Mouse (Mus musculus) limb, embryonic 12.5 days (tissue): ENCODE measurements around the gene Fam122a. TPM values are rescaled to one million over a fixed set of nuclear protein-coding genes. Genes with fewer than 3 reads are reported as not detected.

Experiments
- ATAC-seq: fragments of 200-750 bp; cut with Nextera tagmentation; 2 replicates; pipeline ENCODE4 v1.8.0; 2017; ENCODE audit warnings: low read depth, moderate TSS enrichment; ENCODE audit not compliant: insufficient number of reproducible peaks, insufficient read depth, low FRiP score, low TSS enrichment
- H3K27ac ChIP-seq: fragments of 300-500 bp; sonication (generic); 2 replicates; pipeline ENCODE4 v1.5.1; 2016; ENCODE audit warnings: mild to moderate bottlenecking, moderate library complexity
- H3K27me3 ChIP-seq: fragments of 300-500 bp; sonication (generic); 2 replicates; pipeline ENCODE4 v1.6.1; 2016; ENCODE audit warnings: mild to moderate bottlenecking, moderate library complexity
- H3K36me3 ChIP-seq: fragments of 300-500 bp; sonication (generic); 2 replicates; pipeline ENCODE4 v1.6.1; 2016; ENCODE audit warnings: mild to moderate bottlenecking, moderate library complexity
- H3K4me1 ChIP-seq: fragments of 300-500 bp; sonication (generic); replicated peaks from 2 replicates; pipeline ENCODE4 v1.6.1; 2016
- H3K4me2 ChIP-seq: fragments of 300-500 bp; sonication (generic); 2 replicates; pipeline ENCODE4 v1.6.1; 2016; ENCODE audit warnings: mild to moderate bottlenecking, moderate library complexity
- H3K4me3 ChIP-seq: fragments of 300-500 bp; sonication (generic); replicated peaks from 2 replicates; pipeline ENCODE4 v1.5.1; 2016; ENCODE audit warnings: mild to moderate bottlenecking
- H3K9ac ChIP-seq: fragments of 300-500 bp; sonication (generic); replicated peaks from 2 replicates; pipeline ENCODE4 v1.6.1; 2016; ENCODE audit warnings: mild to moderate bottlenecking, moderate library complexity
- H3K9me3 ChIP-seq: fragments of 300-500 bp; sonication (generic); 2 replicates; pipeline ENCODE4 v1.6.1; 2016; ENCODE audit warnings: mild to moderate bottlenecking, moderate library complexity
- WGBS: fragments of 180-500 bp; shearing (Covaris S2); methylation state at CpG from one replicate; pipeline ENCODE4 v1.1.7; 2016; 5-methylcytosine and 5-hydroxymethylcytosine counted together
- polyA plus RNA-seq: library from polyadenylated mRNA; unstranded; fragments of >200 nt; fragmentation: Nextera tagmentation; extraction: Ambion mirVana; gene quantifications from 2 replicates; pipeline ENCODE4 v1.2.1, GENCODE M21; 2016

Gene Fam122a
- polyA plus RNA-seq = 57.5 and 57.6 TPM in 2 replicates

DNA sequence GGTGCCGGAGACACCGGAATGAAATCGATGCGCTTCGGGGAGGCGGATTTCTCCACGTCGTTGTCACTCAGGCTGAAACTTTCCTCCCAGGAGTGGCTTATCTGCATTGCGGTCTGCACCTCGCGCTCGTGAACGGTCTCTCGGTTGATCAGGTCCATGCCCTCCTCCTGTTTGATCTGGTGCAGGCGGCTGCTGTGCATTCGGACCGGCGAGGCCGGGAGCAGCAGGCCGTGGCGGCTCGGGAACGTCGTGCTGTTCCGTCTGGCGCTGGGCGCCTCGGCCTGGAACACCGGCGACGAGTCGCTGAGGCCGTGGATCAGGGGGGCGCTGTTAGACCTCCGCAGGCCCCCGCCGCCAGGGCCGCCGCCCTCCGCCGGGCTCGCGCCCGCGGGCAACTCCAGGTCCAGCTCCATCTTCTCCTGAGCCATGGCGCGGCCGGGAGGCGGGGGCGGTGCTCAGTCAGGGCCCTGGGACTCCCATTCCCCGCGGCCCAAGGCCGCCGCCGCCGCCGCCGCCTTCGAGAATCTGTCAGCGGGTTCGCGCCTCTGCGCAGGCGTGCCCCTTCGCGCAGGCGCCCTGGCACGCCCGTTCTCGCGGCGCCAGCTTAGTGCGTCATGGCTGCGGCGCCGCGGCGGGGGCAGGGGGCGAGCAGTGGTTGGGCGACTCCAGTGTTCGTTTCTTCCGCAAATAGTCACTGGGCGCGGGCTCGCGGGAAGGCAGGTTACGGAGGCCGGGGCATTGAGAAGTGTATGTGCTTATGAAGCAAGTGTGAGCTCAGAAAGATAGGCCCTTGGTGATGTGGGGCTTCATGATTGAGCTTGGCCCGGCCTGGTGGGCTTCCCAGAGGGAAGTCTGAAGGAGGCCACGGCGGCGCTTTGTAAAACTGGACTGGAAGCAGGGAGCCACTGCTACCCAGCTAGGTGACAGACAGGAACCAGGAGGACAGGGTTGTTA is at the start of gene Fam122a:
Gene Fam122a (minus strand): TSS at position 428 of the 954 bp plus-strand sequence.
- Histone ChIP-seq H3K4me1 (peaks cover 14% of the 10 kb centered on the region; the same call in 1 of the 2 replicates), H3K27ac (peak within 1 kb of the TSS; percentile 93), H3K9ac (peak within 1 kb of the TSS; percentile 92), H3K9me3 (no peaks in the 10 kb centered on the region), H3K27me3 (no peaks in the 10 kb centered on the region), H3K36me3 (peaks cover 5% of the 10 kb centered on the region; the same call in 1 of the 2 replicates), H3K4me2 (peak within 1 kb of the TSS; percentile 82), H3K4me3 (peak within 1 kb of the TSS; percentile 81)
- under 1% methylated on average over 80 of the region's 92 CpGs for WGBS
- peak; percentile 94 for ATAC-seq

GRCm38 (mm10) chr19:24523476-24524313 is 46.5 kb upstream of the Fam122a start:
- no peaks in the 10 kb centered on the region for H3K4me1 ChIP-seq
- no peak overlapping the region for H3K4me2 ChIP-seq
- H3K9me3 ChIP-seq = no peaks in the 10 kb centered on the region
- H3K36me3 ChIP-seq = no peaks in the 10 kb centered on the region
- H3K27me3 ChIP-seq = no peaks in the 10 kb centered on the region
- no peak for ATAC-seq
- whole genome bisulfite sequencing = 74% methylated on average over 15 of the region's 15 CpGs
- H3K9ac ChIP-seq = no peak overlapping the region
- H3K4me3 ChIP-seq = no peak overlapping the region
- H3K27ac ChIP-seq = no peak overlapping the region

GRCm38 (mm10) chr19:24521997-24522396 is 44.8 kb upstream of the Fam122a start:
- Histone ChIP-seq H3K4me1 (no peaks in the 10 kb centered on the region), H3K9me3 (no peaks in the 10 kb centered on the region), H3K4me3 (no peak overlapping the region), H3K27me3 (no peaks in the 10 kb centered on the region), H3K4me2 (no peak overlapping the region), H3K36me3 (no peaks in the 10 kb centered on the region), H3K27ac (no peak overlapping the region), H3K9ac (no peak overlapping the region)
- no peak for ATAC-seq
- WGBS = 86% methylated on average over 7 of the region's 7 CpGs

DNA sequence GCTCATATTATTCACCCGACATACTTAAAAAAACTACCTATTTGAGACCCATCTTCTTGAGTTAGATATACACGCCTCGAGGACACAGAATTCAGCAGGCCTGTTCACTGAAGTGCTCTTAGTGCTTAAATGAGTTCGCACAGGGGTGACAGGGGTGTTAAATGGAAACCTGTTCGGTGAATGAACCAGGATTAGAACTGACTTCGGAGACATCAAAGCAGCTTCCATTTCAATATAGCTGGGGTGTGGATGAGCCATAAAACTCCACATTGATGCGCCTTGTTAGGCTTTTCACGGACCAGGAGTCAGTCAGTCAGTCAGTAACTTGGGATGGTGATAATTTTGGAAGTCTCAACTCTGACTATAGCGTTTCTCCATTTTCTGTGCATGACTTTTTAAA is 44.0 kb upstream of the Fam122a start:
- WGBS = 75% methylated on average over 9 of the region's 9 CpGs
- Histone ChIP-seq H3K27me3 (no peaks in the 10 kb centered on the region), H3K9me3 (no peaks in the 10 kb centered on the region), H3K9ac (no peak overlapping the region), H3K4me2 (no peak overlapping the region), H3K4me1 (no peaks in the 10 kb centered on the region), H3K4me3 (no peak overlapping the region), H3K27ac (no peak overlapping the region), H3K36me3 (no peaks in the 10 kb centered on the region)
- no peak for ATAC-seq

DNA sequence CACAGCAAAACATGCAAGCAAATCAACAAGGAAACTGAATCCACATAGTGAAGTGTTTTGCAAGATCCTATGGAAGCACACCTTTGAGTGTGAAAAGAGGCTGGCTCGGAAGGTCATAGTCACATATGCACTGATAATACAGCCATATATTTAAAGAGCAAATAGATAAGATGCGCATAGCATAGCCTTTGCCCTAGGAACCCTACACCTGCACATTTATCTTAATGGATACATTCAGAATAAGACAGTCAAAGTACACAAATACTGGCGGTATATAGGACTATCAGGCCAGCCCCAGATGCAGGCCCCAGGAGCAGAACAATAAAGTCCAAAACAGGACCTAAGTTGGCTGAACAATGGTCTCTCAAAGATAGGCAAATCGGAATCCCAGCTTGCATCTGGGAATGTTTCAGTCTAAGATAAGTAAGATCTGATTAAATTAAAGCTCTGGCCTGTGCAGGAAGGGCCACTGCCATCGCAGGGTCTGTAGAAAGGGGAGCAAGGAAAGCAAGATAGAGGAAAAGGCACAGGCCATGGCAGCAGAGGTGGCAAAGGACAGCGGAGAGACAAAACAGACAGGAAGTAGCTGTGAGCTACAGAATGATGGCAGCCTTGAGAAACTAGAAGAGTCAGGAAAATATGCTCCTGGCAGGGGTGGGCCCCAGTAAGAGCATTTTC is 42.7 kb upstream of the Fam122a start:
- Histone ChIP-seq H3K36me3 (no peaks in the 10 kb centered on the region), H3K4me3 (no peak overlapping the region), H3K4me2 (no peak overlapping the region), H3K27ac (no peak overlapping the region), H3K27me3 (no peaks in the 10 kb centered on the region), H3K4me1 (no peaks in the 10 kb centered on the region), H3K9ac (no peak overlapping the region), H3K9me3 (no peaks in the 10 kb centered on the region)
- 90% methylated on average over 6 of the region's 6 CpGs for WGBS
- ATAC-seq = no peak

DNA sequence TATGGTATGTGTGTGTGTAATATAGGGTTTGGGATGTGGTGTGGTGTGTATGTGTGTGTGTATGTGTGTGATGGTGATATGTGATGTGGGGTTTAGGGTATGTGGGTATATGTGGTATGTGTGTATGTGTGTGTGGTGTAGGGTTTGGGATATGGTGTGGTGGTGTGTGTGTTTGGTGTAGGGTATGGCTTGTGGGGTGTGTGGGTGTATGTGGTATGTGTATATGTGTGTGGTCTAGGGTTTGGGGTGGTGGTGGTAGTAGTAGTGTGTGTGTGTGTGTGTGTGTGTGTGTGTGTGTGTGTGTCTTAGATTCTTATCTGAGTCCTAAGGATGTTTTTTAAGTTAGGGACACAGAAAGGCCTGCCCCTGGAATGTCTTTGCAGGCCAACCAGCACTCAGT is 41.2 kb upstream of the Fam122a start:
- no peak for ATAC-seq
- Histone ChIP-seq H3K4me3 (no peak overlapping the region), H3K27me3 (no peaks in the 10 kb centered on the region), H3K36me3 (no peaks in the 10 kb centered on the region), H3K4me1 (no peaks in the 10 kb centered on the region), H3K27ac (no peak overlapping the region), H3K9ac (no peak overlapping the region), H3K4me2 (no peak overlapping the region), H3K9me3 (no peaks in the 10 kb centered on the region)

DNA sequence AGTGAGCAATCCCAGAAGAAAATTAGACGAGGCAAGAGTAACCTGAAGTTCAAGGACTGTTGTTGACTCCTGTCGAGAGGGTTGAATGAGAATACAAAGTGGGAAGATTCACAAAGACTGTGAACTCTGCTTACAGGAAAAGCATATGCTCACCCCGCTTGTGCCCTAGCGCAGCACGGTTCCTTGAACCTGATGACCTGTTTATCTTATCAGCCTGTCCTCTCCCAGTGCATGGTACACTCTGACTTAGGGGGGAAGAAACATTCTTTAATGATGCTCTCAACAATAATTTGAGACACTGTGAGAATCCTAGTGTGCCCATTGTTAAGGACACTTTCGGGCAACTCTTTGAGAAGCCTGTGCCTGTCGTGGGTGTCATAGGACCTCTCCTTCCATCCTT is 39.9 kb upstream of the Fam122a start:
- H3K9ac ChIP-seq = no peak overlapping the region
- no peak overlapping the region for H3K4me3 ChIP-seq
- no peaks in the 10 kb centered on the region for H3K9me3 ChIP-seq
- H3K27ac ChIP-seq = no peak overlapping the region
- no peaks in the 10 kb centered on the region for H3K36me3 ChIP-seq
- WGBS = 87% methylated on average over 7 of the region's 7 CpGs
- H3K4me1 ChIP-seq = no peaks in the 10 kb centered on the region
- ATAC-seq = no peak
- H3K4me2 ChIP-seq = no peak overlapping the region
- H3K27me3 ChIP-seq = no peaks in the 10 kb centered on the region

- Histone ChIP-seq H3K9ac (no peak overlapping the region), H3K9me3 (no peaks in the 10 kb centered on the region), H3K27me3 (no peaks in the 10 kb centered on the region), H3K27ac (no peak overlapping the region), H3K36me3 (no peaks in the 10 kb centered on the region), H3K4me2 (no peak overlapping the region), H3K4me3 (no peak overlapping the region), H3K4me1 (no peaks in the 10 kb centered on the region)
- ATAC-seq = no peak
- 88% methylated on average over 3 of the region's 3 CpGs for WGBS
Observed at GRCm38 (mm10) chr19:24515941-24516340, 38.8 kb upstream of the Fam122a start.

GRCm38 (mm10) chr19:24514661-24515642 is 37.8 kb upstream of the Fam122a start:
- no peak for ATAC-seq
- H3K9me3 ChIP-seq = no peaks in the 10 kb centered on the region
- H3K9ac ChIP-seq = no peak overlapping the region
- H3K4me3 ChIP-seq = no peak overlapping the region
- no peaks in the 10 kb centered on the region for H3K27me3 ChIP-seq
- 80% methylated on average over 15 of the region's 15 CpGs for whole genome bisulfite sequencing
- no peak overlapping the region for H3K4me2 ChIP-seq
- no peaks in the 10 kb centered on the region for H3K36me3 ChIP-seq
- no peaks in the 10 kb centered on the region for H3K4me1 ChIP-seq
- no peak overlapping the region for H3K27ac ChIP-seq

GRCm38 (mm10) chr19:24513105-24513843 is 36.1 kb upstream of the Fam122a start:
- Histone ChIP-seq H3K27me3 (no peaks in the 10 kb centered on the region), H3K4me2 (no peak overlapping the region), H3K36me3 (no peaks in the 10 kb centered on the region), H3K9ac (no peak overlapping the region), H3K9me3 (no peaks in the 10 kb centered on the region), H3K4me3 (no peak overlapping the region), H3K4me1 (no peaks in the 10 kb centered on the region), H3K27ac (no peak overlapping the region)
- 87% methylated on average over 20 of the region's 20 CpGs for WGBS
- no peak for ATAC-seq
